Mouse (Mus musculus) myocyte (in vitro differentiated cells): Measurements from ENCODE around the gene Romo1. TPM values are rescaled to one million over a fixed set of nuclear protein-coding genes. Genes with fewer than 3 reads are reported as not detected.
A peak's percentile ranks its signal among the peaks of the same experiment; 100 is the strongest.

Experiments used
- H3K27me3 ChIP-seq: one replicate; pipeline ENCODE4 v1.6.1; 2011; ENCODE audit not compliant: control insufficient read depth, insufficient read depth, insufficient read length
- H3K36me3 ChIP-seq: one replicate; pipeline ENCODE4 v1.6.1; 2011; ENCODE audit not compliant: control insufficient read depth, insufficient read depth
- H3K4me2 ChIP-seq: one replicate; pipeline ENCODE4 v1.6.1; 2011; ENCODE audit warnings: low read depth, control low read depth
- H3K4me3 ChIP-seq: one replicate; pipeline ENCODE4 v1.5.1; 2011; ENCODE audit warnings: mild to moderate bottlenecking, control low read depth, moderate library complexity
- H3K79me2 ChIP-seq: one replicate; pipeline ENCODE4 v1.6.1; 2011; ENCODE audit not compliant: control insufficient read depth, insufficient read depth
- H3ac ChIP-seq: one replicate; pipeline ENCODE4 v1.6.1; 2011; ENCODE audit not compliant: control insufficient read depth, insufficient read length
- CEBPB ChIP-seq: IDR thresholded peaks from 2 replicates; pipeline ENCODE4 v1.6.1; 2011; ENCODE audit warnings: mild to moderate bottlenecking, moderate library complexity; ENCODE audit not compliant: poor library complexity, insufficient read depth, severe bottlenecking
- E2F4 ChIP-seq: IDR thresholded peaks from one replicate; pipeline ENCODE4 v1.6.1; 2011; ENCODE audit warnings: mild to moderate bottlenecking, control low read depth, moderate library complexity; ENCODE audit not compliant: insufficient read depth
- MAX ChIP-seq: IDR thresholded peaks from one replicate; pipeline ENCODE4 v1.6.1; 2011; ENCODE audit warnings: low read depth, mild to moderate bottlenecking, control low read depth
- MYOD1 ChIP-seq, 3 experiments: IDR thresholded peaks; one replicate each; pipeline ENCODE4 v1.6.1; 2011; ENCODE audit warnings: control low read depth in 2 of 3, low read depth in 2 of 3, mild to moderate bottlenecking in 2 of 3, moderate library complexity in 1 of 3; ENCODE audit not compliant: insufficient read length in 2 of 3, control insufficient read depth in 1 of 3
- MYOG ChIP-seq, 3 experiments: IDR thresholded peaks; one replicate each; pipeline ENCODE4 v1.6.1; 2011; ENCODE audit warnings: control low read depth in 2 of 3, low read depth in 2 of 3, mild to moderate bottlenecking in 2 of 3; ENCODE audit not compliant: insufficient read length in 2 of 3, control insufficient read depth in 1 of 3, insufficient read depth in 1 of 3
- POLR2A ChIP-seq: IDR thresholded peaks from one replicate; pipeline ENCODE4 v1.6.1; 2011; ENCODE audit warnings: low read depth, mild to moderate bottlenecking, control low read depth, moderate library complexity; ENCODE audit not compliant: insufficient read length
- POLR2AphosphoS2 ChIP-seq: IDR thresholded peaks from one replicate; pipeline ENCODE4 v1.6.1; 2011; ENCODE audit warnings: low read depth, control low read depth; ENCODE audit not compliant: insufficient read length
- REST ChIP-seq: IDR thresholded peaks from one replicate; pipeline ENCODE4 v1.6.1; 2011; ENCODE audit warnings: mild to moderate bottlenecking, control low read depth, moderate library complexity; ENCODE audit not compliant: insufficient read depth, insufficient read length
- SRF ChIP-seq: IDR thresholded peaks from one replicate; pipeline ENCODE4 v1.6.1; 2011; ENCODE audit warnings: low read depth; ENCODE audit not compliant: control insufficient read depth, insufficient read length
- TCF12 ChIP-seq: IDR thresholded peaks from one replicate; pipeline ENCODE4 v1.6.1; 2011; ENCODE audit warnings: mild to moderate bottlenecking, control low read depth; ENCODE audit not compliant: poor library complexity, insufficient read depth, severe bottlenecking
- TCF3 ChIP-seq: IDR thresholded peaks from one replicate; pipeline ENCODE4 v1.6.1; 2011; ENCODE audit warnings: low read depth, control low read depth; ENCODE audit not compliant: insufficient read length
- USF1 ChIP-seq: IDR thresholded peaks from one replicate; pipeline ENCODE4 v1.6.1; 2011; ENCODE audit warnings: low read depth, mild to moderate bottlenecking, control low read depth, moderate library complexity
- polyA plus RNA-seq: library from polyadenylated mRNA; unstranded; fragments of >200 nt; fragmentation: generic; extraction: Trizol; gene quantifications from one replicate; pipeline ENCODE4 v1.2.1, GENCODE M21; 2012; ENCODE audit warnings: missing spikeins

Romo1 gene
- polyA plus RNA-seq, 1 experiment = 417 TPM

DNA sequence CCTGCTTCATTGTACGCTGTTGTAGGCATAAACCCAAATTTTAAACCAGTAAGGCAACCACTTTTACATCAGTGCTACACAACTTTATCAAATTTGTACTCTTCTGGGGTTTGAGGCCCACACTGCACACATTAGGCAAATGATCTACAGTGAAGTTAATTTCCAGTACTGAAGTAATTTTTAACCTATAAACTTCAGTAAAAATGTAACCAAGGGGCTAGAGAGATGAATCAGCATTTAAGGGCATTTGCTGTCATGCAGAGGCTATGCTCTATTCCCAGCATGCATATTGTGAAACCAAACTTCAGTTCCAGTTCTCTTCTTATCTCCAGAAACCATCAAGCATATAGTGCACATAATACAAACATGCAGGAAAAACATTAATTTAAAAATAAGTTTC is 21.6 kb downstream of the Romo1 start:
- peaks cover 94% of the 10 kb centered on the region for H3K36me3 ChIP-seq
- H3K4me3 ChIP-seq = no peak overlapping the region
- TF ChIP-seq TCF12 = no peak
- TF ChIP-seq TCF3 = no peak
- no peak for TF ChIP-seq USF1
- TF ChIP-seq POLR2AphosphoS2 = no peak
- no peak for TF ChIP-seq POLR2A
- TF ChIP-seq MYOG (IDR thresholded peaks at IDR 0.05; ENCODE audit: control insufficient read depth in 1 of 3, insufficient read depth in 1 of 3, insufficient read length in 2 of 3, low read depth in 2 of 3) = no peak
- TF ChIP-seq E2F4 = no peak
- TF ChIP-seq REST = no peak
- TF ChIP-seq SRF = no peak
- no peak for TF ChIP-seq MYOD1 (IDR thresholded peaks at IDR 0.05; ENCODE audit: control insufficient read depth in 1 of 3, insufficient read length in 2 of 3, low read depth in 2 of 3)
- TF ChIP-seq CEBPB = no peak
- TF ChIP-seq MAX = no peak
- H3ac ChIP-seq = no peak overlapping the region
- H3K27me3 ChIP-seq = no peaks in the 10 kb centered on the region
- peaks cover 72% of the 10 kb centered on the region for H3K79me2 ChIP-seq
- no peak overlapping the region for H3K4me2 ChIP-seq

DNA sequence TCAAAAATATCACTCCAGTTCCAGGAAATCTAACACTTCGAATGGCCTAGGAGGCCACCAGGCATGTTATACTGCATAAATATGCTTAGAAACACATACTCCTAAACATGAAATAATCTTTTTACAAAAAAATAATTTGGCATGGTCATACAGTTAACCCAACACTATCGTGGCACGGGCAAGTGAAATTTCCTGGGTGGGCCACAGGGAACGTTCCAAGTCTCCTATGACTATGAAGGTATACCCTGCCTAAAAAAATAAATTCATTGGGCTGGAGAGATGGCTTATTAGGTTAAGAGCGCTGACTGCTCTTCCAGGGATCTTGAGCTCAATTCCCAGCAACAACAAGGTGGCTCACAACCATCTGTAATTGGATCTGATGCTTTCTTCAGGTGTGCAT is 22.7 kb downstream of the Romo1 start:
- Histone ChIP-seq H3K4me3 (no peak overlapping the region), H3K27me3 (no peaks in the 10 kb centered on the region), H3K4me2 (no peak overlapping the region), H3K79me2 (peaks cover 71% of the 10 kb centered on the region), H3ac (no peak overlapping the region), H3K36me3 (peaks cover 89% of the 10 kb centered on the region)
- TF ChIP-seq USF1 (no peak), POLR2A (no peak), MAX (no peak), SRF (no peak), POLR2AphosphoS2 (no peak), TCF12 (no peak), REST (no peak), CEBPB (no peak), E2F4 (no peak), TCF3 (no peak), MYOD1 (IDR thresholded peaks at IDR 0.05; ENCODE audit: control insufficient read depth in 1 of 3, insufficient read length in 2 of 3, low read depth in 2 of 3) (no peak)

- Histone ChIP-seq H3K36me3 (peaks cover 67% of the 10 kb centered on the region), H3K79me2 (peaks cover 86% of the 10 kb centered on the region), H3K4me2 (peak overlapping the region; percentile 93), H3ac (no peak overlapping the region), H3K27me3 (no peaks in the 10 kb centered on the region), H3K4me3 (peak overlapping the region; percentile 97)
- TF ChIP-seq REST (no peak), USF1 (no peak), CEBPB (no peak), SRF (no peak), POLR2AphosphoS2 (no peak), POLR2A (no peak)
Observed at GRCm38 (mm10) chr2:156177079-156177478, 33.2 kb downstream of the Romo1 start.

DNA sequence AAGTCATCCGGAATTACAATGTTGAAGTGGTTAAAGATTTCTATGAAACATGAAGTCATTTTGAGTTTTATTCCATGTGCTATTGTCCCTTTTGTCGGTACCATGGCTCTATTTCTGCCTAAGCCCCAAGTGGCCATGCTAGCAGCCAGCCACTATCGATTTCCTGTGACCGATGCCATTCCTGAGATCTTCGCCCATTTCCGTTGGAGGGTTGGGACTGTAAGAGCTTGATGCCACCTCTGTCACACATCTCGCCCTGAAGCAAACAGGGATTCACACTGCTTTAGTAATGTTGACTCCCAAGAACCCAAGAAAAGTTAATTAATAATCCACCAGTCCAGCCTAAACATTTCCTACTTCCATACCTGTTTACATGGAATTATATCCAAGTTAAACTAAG is 33.8 kb downstream of the Romo1 start:
- Histone ChIP-seq H3K4me2 (peak overlapping the region; percentile 93), H3K4me3 (peak overlapping the region; percentile 97), H3K36me3 (peaks cover 62% of the 10 kb centered on the region), H3K79me2 (peaks cover 80% of the 10 kb centered on the region), H3ac (no peak overlapping the region), H3K27me3 (no peaks in the 10 kb centered on the region)
- no peak for TF ChIP-seq POLR2A
- TF ChIP-seq MYOD1 (IDR thresholded peaks at IDR 0.05; ENCODE audit: control insufficient read depth in 1 of 3, insufficient read length in 2 of 3, low read depth in 2 of 3) = no peak
- no peak for TF ChIP-seq POLR2AphosphoS2
- no peak for TF ChIP-seq CEBPB
- no peak for TF ChIP-seq SRF
- TF ChIP-seq E2F4 = no peak
- TF ChIP-seq TCF3 = no peak
- no peak for TF ChIP-seq TCF12
- TF ChIP-seq MAX = no peak
